Mouse (Mus musculus) ovary, postnatal 10 days (tissue): Measurements from ENCODE around the gene Tmem35b.

ENCODE experiments used
- DNase-seq: peaks from one replicate; pipeline ENCODE4 v3.0.0; 2022; ENCODE audit warnings: low spot score

The Tmem35b gene

DNA sequence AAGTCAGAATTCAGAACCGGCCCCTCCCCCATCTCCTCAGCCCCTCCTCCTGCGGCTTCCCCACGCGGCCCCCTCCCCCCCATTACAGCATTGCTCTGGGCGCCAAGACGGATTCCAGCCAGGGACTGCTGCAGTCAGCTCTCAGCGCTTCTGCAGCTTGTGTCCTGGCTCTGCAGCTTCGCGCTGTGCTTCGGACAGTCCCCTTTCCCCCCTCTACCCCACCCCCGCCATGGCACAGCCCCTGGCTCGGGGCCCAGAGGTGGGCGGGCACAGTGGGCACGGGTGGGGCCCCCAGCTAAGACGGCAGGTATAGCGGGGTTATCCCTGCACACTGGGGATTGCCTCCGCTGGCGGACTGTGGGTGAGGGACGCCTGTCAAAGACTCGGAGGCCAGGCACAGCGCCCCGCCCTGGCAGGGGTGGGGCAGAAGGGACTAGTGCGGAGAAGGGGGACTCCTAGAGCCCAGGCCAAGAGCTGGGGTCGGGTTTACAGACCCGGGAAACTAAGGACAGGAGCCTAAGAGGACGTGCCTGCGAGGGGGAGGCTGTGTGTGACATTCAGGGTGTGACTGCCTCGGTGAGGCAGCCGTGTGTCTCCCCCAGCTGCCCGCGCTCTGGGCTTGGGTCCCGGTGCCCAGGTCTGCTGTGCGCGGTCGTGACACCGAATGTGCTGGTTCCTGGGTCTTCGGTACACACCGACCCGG is 44.9 kb downstream of the Tmem35b start:
- DNase-seq: peak; percentile 9

DNA sequence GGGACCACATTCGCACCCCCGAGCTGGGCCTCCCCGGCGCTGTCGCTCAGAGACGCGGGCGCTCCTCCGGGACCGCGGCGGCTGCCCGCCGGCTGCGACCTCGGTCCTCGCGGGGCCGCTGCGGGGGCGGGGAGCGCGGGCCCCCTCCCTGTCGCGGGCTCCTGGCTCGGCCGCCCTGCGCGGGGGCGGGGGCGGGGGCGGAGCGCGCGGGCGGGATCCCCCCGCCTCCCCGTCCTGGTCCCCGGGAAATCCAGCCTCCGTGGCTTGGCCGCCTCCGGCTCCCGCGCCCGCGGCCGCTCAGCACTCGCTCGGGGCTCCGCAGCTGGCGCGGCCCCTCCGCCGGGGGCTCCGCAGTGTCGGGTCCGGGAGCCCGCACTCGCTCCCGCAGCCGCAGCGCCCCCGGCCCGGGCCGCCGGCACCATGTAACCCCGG is 45.4 kb downstream of the Tmem35b start, which contains the start of gene Dlgap3:
Gene Dlgap3, plus strand, starts transcription at position 291 of the 432 bp plus-strand sequence.
- peak; percentile 5 for DNase-seq

DNA sequence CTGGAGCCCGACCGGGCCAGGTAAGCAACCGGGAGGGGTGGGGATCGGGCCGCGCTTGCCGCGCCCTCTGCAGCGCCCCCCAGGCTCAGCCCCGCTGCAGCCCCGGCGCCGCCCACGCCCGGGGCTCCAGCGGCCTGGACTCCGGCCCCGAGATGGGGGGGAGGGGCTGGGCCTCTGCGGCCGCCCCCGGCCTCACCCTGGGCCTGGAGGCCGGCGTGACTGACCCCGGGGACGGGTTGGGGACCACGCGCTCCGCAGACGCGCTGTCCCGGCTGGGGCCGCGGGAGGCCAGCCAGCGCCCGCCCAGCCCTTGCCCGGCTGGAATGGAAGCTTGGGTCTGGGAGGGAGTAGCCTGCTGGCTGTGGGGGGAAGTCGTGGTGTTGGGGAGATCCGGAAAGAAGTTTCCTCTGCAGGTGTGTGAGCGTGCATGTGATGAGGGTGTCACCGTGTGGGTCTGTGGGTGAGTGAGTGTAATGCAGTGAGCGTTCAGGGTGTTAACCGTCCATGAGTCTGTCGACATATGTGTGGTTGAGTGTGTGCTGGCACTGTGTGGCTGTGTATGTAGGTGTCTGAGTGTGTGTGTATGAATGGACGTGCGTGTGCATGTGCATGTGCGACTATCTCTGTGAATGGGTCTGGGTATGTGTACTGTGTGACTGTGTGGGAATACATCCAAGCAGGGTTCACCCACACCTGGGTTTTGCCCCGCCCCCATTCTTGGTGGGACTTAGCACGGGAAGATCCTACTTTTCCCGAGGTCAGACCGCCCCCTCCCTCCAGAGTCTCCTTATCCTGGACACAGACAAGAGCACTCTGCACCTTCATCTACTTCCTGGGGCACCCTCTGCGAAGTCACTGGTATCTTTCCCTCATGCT is 46.1 kb downstream of the Tmem35b start:
- no peak for DNase-seq

- no peak for DNase-seq
Observed at GRCm38 (mm10) chr4:127170866-127171265, 47.4 kb downstream of the Tmem35b start.

DNA sequence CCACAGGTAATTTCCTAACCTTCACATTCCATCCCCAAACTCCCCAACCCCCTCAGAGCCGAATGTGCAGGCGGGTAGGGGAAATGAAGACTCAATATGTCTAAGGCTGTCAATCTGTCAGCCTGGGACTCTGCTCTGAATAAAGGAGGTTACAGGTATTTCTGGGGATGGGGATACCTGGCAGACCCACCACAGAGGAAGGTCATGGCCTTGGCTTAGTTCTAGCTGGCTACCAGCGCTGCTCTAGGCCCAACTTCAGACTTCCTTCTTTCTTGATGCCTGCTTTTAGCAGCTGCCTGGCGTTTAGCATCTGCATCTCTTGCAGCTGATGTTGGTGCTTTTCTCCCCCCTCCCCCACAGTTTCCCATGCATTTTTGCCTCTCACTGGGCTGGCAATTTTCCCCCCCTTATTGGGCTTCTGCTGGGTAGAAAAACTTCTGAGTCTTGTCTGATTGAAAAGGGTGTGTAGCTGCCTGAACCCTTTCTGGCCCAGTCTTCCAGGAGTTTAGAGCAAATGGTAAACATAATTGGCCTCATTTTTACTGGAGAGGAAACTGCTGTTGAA is 47.9 kb downstream of the Tmem35b start:
- no peak for DNase-seq

GRCm38 (mm10) chr4:127172119-127172518 is 48.6 kb downstream of the Tmem35b start:
- no peak for DNase-seq

- no peak for DNase-seq
Observed at GRCm38 (mm10) chr4:127172614-127173013, 49.1 kb downstream of the Tmem35b start.

DNA sequence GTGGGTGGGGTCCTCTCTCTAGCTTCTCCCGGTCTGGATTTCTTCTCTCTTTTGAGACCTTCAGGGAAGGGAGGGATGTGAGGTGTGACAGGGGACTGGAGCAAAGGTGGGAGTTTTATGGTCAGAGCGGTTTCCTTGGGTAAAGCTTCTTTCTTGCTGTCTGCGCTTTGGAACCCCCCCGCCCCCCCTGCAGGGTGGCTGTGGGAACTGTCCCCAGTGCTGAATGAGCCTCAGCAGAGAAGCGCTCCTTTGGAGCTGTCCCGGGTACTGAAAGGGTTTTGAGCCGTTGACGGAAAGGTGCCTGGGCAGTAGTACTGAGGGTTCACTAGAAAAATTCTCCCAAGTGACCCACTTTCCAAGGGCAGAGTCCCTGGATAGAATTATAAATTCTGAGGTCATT is 50.0 kb downstream of the Tmem35b start:
- peak; percentile 54 for DNase-seq

GRCm38 (mm10) chr4:127174075-127174899 is 50.8 kb downstream of the Tmem35b start:
- DNase-seq: no peak

- no peak for DNase-seq
Observed at GRCm38 (mm10) chr4:127174900-127175278, 51.4 kb downstream of the Tmem35b start.

DNA sequence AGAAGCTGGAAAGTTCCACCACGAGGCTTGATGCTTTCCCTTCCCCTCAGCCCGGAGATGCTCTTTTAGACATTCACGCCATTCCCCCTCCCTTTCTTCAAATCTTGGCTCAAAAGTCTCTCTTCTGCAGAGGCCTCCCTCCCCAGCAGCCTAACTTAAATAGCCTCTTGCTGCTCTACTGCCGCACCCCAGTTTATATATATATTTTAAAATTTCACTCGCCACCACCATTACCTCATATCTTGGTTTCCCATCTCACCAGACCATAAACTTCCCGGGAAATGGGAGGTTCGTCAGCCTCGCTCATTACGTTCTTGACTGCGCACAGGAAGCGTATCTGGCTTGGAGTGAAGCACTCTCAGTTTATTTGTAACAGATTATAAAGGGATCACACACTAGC is 54.5 kb downstream of the Tmem35b start:
- DNase-seq: no peak

DNA sequence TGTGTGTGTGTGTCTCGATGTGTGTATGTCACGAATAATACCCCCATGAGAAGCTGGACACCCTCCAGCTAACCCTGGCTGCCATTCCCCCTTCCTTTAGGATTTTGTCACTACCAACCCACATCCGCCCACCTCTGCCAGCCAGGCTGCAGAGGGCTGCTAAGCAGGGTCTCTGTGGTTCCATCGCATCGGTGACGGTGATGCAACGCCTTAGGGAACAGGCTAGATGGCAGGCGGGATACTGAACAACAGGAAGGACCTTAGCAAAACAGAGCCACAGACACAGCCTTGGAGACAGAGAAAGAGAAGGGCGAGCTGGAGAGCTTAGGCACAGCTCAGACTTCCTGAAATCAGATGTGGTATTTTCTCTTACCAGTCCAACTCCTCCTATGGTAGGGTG is 55.2 kb downstream of the Tmem35b start:
- no peak for DNase-seq
